11 mouse cellular contexts compared by ENCODE assay signal in the genomic region with DNA sequence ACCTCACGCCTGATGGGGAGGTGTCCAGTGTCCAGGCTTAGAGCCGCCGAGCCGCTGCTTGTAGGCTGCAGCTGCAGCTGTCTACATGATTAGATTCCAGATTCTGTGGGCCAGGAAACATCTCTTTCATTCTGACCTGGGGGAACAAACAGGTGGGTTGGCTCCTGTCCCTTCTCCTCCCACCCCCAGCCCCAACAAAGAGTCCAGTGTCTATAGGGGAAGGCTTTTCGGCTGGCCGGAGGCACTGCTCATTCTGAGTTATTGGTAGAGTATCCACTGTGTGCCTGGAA. TPM values are rescaled to one million over a fixed set of nuclear protein-coding genes. Genes with fewer than 3 reads are reported as not detected.
DNase-seq lines count a peak whose midpoint lies in the region; ATAC-seq and TF ChIP-seq lines count a peak whose summit lies in the region.
"Had no signal": no experiment of that assay in that cellular context is flagged by ENCODE, and none has a peak within 500 bp of the region (broad histone marks: within the 10 kb centered on the region; RNA-seq: fewer than 3 reads in every experiment).

No protein-coding gene starts in this region.

- H3K36me3 ChIP-seq in neural tube, embryonic 11.5 days (ENCODE audit: control insufficient read depth, insufficient read depth, low read length), result no peaks in the 10 kb centered on the region
- H3K36me3 ChIP-seq in hindbrain, embryonic 12.5 days, result 0 out of 2 replicates have a peak, but pooled peaks cover 11% of the 10 kb centered on the region
- H3K36me3 ChIP-seq in midbrain, embryonic 11.5 days (ENCODE audit: control insufficient read depth, insufficient read depth, low read length), result no peaks in the 10 kb centered on the region
- no peaks in the 10 kb centered on the region for H3K36me3 ChIP-seq in liver, postnatal 0 days (replicated peaks; ENCODE audit: insufficient read depth, low read length)
- H3K36me3 ChIP-seq: heart, embryonic 15.5 days had no signal

- H3K4me1 ChIP-seq in neural tube, embryonic 11.5 days (ENCODE audit: control insufficient read depth, insufficient read depth, low read length), result peaks cover 76% of the 10 kb centered on the region
- peaks cover 92% of the 10 kb centered on the region for H3K4me1 ChIP-seq in hindbrain, embryonic 12.5 days
- H3K4me1 ChIP-seq in midbrain, embryonic 11.5 days (ENCODE audit: control insufficient read depth, insufficient read depth, low read length), result peaks cover 66% of the 10 kb centered on the region
- peaks cover 18% of the 10 kb centered on the region for H3K4me1 ChIP-seq in liver, postnatal 0 days (ENCODE audit: insufficient read depth)

- H3K9ac ChIP-seq in neural tube, embryonic 11.5 days (ENCODE audit: low read length), result no peak overlapping the region
- peak overlapping the region; percentile 57; the same call in 1 of the 2 replicates for H3K9ac ChIP-seq in hindbrain, embryonic 12.5 days
- H3K9ac ChIP-seq in midbrain, embryonic 11.5 days (ENCODE audit: low read length), result peak overlapping the region; percentile 100; the same call in 1 of the 2 replicates
- no peak overlapping the region for H3K9ac ChIP-seq in liver, postnatal 0 days (replicated peaks)
- H3K9ac ChIP-seq: heart, embryonic 15.5 days had no signal

- peak overlapping the region; percentile 88 for H3K27ac ChIP-seq in neural tube, embryonic 11.5 days (ENCODE audit: low read depth, low read length)
- H3K27ac ChIP-seq in hindbrain, embryonic 12.5 days, result peak overlapping the region; percentile 99
- H3K27ac ChIP-seq in midbrain, embryonic 11.5 days (ENCODE audit: low read depth, low read length), result peak overlapping the region; percentile 68
- no peak overlapping the region for H3K27ac ChIP-seq in liver, postnatal 0 days (ENCODE audit: low read depth)

- no peaks in the 10 kb centered on the region for H3K9me3 ChIP-seq in neural tube, embryonic 11.5 days (ENCODE audit: control insufficient read depth, low read length)
- H3K9me3 ChIP-seq in hindbrain, embryonic 12.5 days (replicated peaks), result no peaks in the 10 kb centered on the region
- no peaks in the 10 kb centered on the region for H3K9me3 ChIP-seq in midbrain, embryonic 11.5 days (ENCODE audit: control insufficient read depth, low read length)
- no peaks in the 10 kb centered on the region for H3K9me3 ChIP-seq in liver, postnatal 0 days (ENCODE audit: low read length)
- H3K9me3 ChIP-seq: heart, embryonic 15.5 days had no signal

- no peak overlapping the region for H3K4me3 ChIP-seq in neural tube, embryonic 11.5 days (ENCODE audit: low read depth, low read length)
- peak overlapping the region; percentile 12; the same call in 1 of the 2 replicates for H3K4me3 ChIP-seq in hindbrain, embryonic 12.5 days
- 0 out of 2 replicates have a peak overlapping the region, but pooled peaks have one; percentile 7 for H3K4me3 ChIP-seq in midbrain, embryonic 11.5 days (ENCODE audit: low read depth, low read length)
- no peak overlapping the region for H3K4me3 ChIP-seq in liver, postnatal 0 days (ENCODE audit: low read depth, low read length)
- H3K4me3 ChIP-seq: erythroblast, embryonic 14.5 days; heart, embryonic 15.5 days had no signal

- TF ChIP-seq CTCF in liver, postnatal 0 days (IDR thresholded peaks at IDR 0.05; ENCODE audit: low read depth), result no peak

- H3K4me2 ChIP-seq in neural tube, embryonic 11.5 days (ENCODE audit: low read depth), result peak overlapping the region; percentile 33
- H3K4me2 ChIP-seq in hindbrain, embryonic 12.5 days (replicated peaks), result peak overlapping the region; percentile 73
- H3K4me2 ChIP-seq in midbrain, embryonic 11.5 days, result peak overlapping the region; percentile 11; the same call in 1 of the 2 replicates
- H3K4me2 ChIP-seq in liver, postnatal 0 days (ENCODE audit: low read depth, low read length), result no peak overlapping the region

- ATAC-seq in neural tube, embryonic 11.5 days (ENCODE audit: insufficient read depth, low FRiP score, low TSS enrichment), result peak; percentile 36; the same call in 1 of the 2 replicates
- ATAC-seq in hindbrain, embryonic 12.5 days (ENCODE audit: low FRiP score), result no peak
- ATAC-seq in midbrain, embryonic 11.5 days (ENCODE audit: low FRiP score), result no peak
- no peak for ATAC-seq in liver, postnatal 0 days

- 9% methylated on average over 6 of the region's 6 CpGs for WGBS in neural tube, embryonic 11.5 days
- 36% methylated on average over 6 of the region's 6 CpGs for WGBS in hindbrain, embryonic 12.5 days
- 65% methylated on average over 6 of the region's 6 CpGs for WGBS in midbrain, embryonic 11.5 days
- 92% methylated on average over 6 of the region's 6 CpGs for WGBS in liver, postnatal 0 days (ENCODE audit: insufficient replicate concordance)

- no peak for TF ChIP-seq EP300 in liver, postnatal 0 days (IDR thresholded peaks at IDR 0.05; ENCODE audit: low read depth)

- no peaks in the 10 kb centered on the region for H3K27me3 ChIP-seq in neural tube, embryonic 11.5 days (ENCODE audit: control insufficient read depth, insufficient read depth, low read length)
- H3K27me3 ChIP-seq in hindbrain, embryonic 12.5 days, result no peaks in the 10 kb centered on the region
- no peaks in the 10 kb centered on the region for H3K27me3 ChIP-seq in midbrain, embryonic 11.5 days (ENCODE audit: control insufficient read depth, insufficient read depth, low read length)
- no peaks in the 10 kb centered on the region for H3K27me3 ChIP-seq in liver, postnatal 0 days (ENCODE audit: insufficient read depth, low read length)
- H3K27me3 ChIP-seq: heart, embryonic 15.5 days had no signal

- peak; percentile 24 for DNase-seq in neural tube, embryonic 11.5 days (ENCODE audit: low spot score)
- DNase-seq in neural tube, embryonic 10.5 days (ENCODE audit: extremely low spot score, low spot score), result no peak
- DNase-seq in midbrain, embryonic 11.5 days (ENCODE audit: low spot score, missing footprints), result no peak
- no peak for DNase-seq in liver, postnatal 0 days
- no peak for DNase-seq in layer of hippocampus, postnatal 14 days (ENCODE audit: low spot score in 2 of 2)
- DNase-seq in urinary bladder, postnatal 4 days (ENCODE audit: low spot score in 2 of 2), result no peak
- DNase-seq: layer of hippocampus, adult 9-11 months; thymus, postnatal 25 days had no signal

RNA-seq across cellular contexts. Expression of a gene that starts 10.7 kb away (rescaled TPM):
- polyA plus RNA-seq in neural tube, embryonic 11.5 days (2014; fragmentation: Nextera tagmentation; extraction: Ambion mirVana), result 19.7 and 22.7 TPM in 2 replicates
- 21.9 and 23.8 TPM in 2 replicates for polyA plus RNA-seq in hindbrain, embryonic 12.5 days (2016; fragmentation: Nextera tagmentation; extraction: Ambion mirVana)
- polyA plus RNA-seq in midbrain, embryonic 11.5 days (2014; fragmentation: Nextera tagmentation; extraction: Ambion mirVana), result 17.6 and 20.6 TPM in 2 replicates
- 1.1 and 1.2 TPM in 2 replicates for polyA plus RNA-seq in liver, postnatal 0 days (2015; fragmentation: Nextera tagmentation; extraction: Ambion mirVana)
- total RNA-seq in layer of hippocampus, postnatal 14 days (2021), result 10 to 100 TPM; 20.3 to 20.7 TPM

Comparison
In these comparisons a context has a peak if more than half of its experiments do, and no peak if none do; other contexts are left out.
1. H3K4me3 ChIP-seq: peak in hindbrain, embryonic 12.5 days (single experiment) and midbrain, embryonic 11.5 days (single experiment); none in neural tube, embryonic 11.5 days (single experiment) and liver, postnatal 0 days (single experiment).
2. H3K9ac ChIP-seq: peak in hindbrain, embryonic 12.5 days (single experiment) and midbrain, embryonic 11.5 days (single experiment); none in neural tube, embryonic 11.5 days (single experiment) and liver, postnatal 0 days (single experiment).